Mouse (Mus musculus): Measurements from ENCODE around the gene Pkp1.

The Pkp1 gene

DNA sequence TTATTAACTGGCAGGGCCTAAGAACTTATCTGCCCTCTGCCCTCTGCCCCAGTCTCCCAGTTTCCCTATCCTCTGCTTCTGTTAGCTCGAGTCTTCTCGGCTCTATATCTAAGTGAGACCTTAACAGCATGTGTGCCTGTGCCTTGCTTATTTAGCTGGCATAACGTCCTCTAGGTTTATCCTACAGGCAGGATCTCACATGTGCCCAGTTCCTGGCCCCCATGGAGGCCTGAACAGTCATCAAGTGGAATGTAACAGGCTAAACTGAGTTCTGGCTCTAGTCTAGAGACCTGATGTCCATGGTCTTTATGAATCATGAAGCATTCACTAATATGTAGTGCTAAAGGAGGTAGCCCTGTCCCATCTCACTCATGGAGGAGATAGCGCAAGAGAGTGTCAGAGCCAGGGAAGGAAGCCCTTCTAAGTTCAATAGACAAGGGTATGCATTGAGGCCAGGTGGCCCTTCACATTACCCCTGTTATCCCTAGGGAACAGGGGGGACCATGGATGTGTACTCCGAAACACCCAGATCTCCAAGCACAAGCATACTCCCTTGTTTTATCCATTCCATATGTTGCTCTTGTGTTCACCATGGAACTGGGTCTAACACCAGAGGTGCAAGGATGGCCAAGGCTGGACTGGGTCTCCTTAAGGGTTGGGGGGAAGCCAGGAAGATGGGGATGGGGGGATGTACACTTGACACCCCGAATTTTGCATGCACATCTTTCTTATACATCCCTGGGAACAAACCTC lies 64.2 kb downstream of the Pkp1 start:
- no peak for DNase-seq

DNA sequence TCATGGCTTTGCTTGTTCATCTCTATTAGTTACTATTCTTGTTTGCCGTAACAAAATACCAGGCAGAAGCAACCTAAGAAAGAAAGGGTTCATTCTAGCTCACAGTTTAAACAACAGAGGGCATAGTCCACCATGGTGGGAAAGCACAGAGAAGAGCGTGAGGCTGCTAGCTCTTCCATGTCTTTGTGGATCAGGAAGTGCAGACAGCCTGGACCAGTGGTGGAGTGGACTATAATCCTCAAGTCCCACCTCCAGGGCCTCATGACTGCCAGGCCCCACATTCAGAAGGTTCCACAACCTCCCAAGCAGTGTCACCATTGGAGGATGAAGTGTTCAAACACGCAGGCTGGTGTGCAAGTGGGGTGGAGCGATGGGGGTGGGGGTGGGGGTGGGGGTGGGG lies 65.8 kb downstream of the Pkp1 start:
- no peak for DNase-seq

DNA sequence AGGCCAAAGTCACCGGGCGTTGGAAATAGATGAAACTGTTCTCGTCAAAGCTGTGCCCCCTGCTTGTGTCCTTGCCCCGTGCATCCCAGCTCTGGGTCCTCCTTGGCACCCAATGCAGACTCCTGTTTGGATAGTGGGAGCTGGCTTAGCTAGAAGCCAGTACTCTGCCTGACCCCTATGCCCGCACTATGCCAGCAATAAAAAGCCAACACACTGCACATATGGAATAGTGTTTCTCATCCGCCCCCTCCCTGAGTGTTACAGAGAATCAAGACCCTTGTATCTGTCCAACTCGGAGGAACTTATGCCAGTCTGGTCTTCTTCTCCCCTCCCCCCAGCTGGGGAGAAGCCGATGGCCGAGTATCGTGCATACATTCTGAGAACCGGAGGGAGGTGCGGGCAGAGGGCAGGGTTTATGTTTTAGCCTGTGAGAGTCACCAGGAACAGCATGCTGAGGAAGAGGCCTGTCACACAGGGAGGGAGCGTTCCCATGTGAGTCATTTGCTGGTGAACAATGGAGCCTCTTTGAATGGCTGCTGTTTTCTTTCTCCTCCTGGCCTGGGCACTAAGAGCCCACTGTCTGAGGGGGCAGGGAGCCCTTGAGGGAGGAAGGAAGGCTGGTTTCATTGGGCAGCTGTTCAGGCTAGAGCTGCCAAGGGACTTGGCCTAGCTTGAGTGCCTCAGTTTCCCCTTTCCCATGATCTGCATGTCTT lies 66.8 kb downstream of the Pkp1 start:
- no peak for DNase-seq

DNA sequence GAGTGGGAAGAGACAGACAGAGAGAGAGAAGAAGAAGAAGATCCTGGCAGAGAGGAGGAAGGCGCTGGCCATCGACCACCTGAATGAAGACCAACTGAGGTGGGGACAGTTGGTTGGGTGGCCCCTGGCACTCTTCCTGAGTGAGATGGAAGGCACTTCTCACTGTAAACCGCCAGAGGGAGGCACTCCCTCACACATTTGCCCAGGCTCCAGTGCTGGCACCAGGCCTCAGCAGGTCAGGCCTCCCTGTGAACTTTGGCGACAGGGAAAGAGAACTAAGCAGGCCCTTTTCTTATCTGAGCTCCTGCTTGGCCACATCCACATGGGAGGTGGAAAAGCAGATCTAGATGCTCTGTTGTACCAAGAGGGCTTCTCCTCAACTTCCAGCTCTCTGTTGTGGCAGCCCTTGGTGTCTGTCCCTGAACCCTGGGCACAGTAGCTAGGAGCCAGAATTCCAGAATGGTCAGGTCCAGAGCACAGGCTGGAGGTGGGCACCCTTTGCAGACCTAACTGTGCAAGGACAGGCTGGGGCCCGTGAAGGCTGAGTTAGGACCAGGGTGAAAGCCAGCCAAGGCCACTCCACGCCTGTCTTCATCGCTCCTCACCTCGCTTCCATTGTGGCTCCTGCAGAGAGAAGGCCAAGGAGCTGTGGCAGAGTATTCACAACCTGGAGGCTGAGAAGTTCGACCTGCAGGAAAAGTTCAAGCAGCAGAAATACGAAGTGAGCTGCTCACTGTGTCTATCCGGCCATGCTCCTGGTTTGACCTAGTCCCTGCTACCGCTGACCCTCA lies 68.1 kb downstream of the Pkp1 start:
- DNase-seq = peak in 1 of 2 experiments; percentile 15

DNA sequence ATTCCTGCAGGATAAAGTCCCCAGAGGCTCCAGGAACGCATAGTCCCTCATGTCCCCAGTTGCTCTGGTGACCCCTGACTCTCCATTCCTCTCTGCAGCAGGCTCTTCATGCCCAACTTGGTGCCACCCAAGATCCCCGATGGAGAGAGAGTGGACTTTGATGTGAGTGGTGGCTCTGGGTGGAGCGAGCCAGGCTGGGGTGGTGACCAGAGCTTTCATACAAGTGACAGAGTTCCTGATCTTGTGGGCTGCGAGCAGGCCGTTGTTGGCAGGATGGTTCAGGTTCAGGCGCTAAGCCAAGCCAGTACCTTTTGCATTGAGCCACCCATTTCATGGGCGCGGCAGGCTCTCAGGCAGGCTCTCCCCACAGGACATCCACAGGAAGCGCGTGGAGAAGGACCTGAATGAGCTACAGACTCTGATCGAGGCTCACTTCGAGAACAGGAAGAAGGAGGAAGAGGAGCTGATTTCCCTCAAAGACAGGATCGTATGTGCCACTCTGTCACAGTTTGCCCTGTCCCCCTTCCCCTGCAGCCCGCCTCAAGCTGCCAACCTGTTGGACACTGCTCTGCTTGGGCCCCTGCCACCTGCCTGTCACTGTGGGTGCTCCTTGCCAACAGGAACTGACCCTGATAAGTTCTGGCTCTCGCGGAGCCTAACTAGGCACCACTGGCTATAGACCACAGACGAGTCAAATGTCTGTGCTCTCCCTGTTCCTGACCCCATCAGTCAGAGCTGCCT lies 71.2 kb downstream of the Pkp1 start:
- no peak for DNase-seq

DNA sequence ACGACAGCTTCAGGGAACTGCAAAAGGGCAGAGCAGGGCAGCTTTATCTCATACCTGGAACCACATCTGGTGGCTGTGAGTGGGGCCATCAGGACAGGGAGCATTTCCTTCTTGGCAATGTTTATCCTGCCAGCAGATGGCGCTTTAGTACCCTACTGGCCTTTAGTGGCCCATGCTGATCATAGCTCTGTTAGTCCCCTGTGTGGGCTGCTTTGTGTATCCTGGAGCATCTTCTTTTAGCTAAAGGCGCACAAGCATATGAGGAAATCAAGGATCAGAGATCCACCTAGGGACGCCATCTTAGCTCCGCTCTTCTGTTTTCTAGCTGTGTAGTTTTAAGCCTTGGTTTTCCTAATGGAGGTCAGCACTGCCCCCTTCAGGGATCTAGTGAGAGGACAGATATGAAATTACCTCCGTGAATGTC lies 71.9 kb downstream of the Pkp1 start:
- DNase-seq = peak; percentile 12 to 14

DNA sequence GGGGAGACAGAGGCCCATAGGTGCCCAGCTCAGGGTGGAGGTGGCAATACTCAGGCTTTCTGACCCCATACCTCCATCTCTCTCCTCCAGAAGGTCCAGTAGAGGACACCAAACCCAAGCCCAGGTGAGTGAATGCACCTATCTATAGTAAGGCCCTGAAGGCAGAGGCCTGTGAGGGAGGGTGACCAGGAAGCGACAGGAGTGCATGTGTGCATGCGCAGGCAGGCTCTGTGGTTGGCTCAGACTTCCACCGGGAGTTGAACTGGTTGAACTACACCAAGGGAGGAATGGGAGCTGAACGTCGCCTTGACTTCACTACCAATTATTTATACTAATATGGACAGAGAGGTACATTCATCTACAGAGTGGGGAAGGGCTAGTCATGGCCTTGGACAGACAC lies 72.4 kb downstream of the Pkp1 start:
- DNase-seq = no peak

DNA sequence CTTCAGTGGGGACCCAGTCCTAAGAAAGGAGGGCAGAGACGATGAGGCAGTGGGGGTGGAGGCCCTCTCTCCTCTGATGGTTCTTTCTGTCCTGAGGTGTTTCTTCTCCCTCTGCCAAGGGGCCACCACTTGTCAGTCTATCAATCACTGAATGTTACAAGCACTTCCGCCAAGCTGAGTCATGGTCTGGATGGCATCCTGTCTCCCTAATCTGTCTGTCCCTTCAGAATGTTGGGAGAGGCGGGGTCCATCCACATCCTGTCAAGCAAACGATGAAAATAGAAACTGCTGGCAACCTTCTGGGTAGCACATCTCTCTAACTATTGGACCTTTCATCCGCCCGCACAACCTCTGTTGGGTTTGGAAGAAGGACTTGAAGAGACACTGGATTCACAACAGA lies 74.5 kb downstream of the Pkp1 start:
- no peak for DNase-seq

DNA sequence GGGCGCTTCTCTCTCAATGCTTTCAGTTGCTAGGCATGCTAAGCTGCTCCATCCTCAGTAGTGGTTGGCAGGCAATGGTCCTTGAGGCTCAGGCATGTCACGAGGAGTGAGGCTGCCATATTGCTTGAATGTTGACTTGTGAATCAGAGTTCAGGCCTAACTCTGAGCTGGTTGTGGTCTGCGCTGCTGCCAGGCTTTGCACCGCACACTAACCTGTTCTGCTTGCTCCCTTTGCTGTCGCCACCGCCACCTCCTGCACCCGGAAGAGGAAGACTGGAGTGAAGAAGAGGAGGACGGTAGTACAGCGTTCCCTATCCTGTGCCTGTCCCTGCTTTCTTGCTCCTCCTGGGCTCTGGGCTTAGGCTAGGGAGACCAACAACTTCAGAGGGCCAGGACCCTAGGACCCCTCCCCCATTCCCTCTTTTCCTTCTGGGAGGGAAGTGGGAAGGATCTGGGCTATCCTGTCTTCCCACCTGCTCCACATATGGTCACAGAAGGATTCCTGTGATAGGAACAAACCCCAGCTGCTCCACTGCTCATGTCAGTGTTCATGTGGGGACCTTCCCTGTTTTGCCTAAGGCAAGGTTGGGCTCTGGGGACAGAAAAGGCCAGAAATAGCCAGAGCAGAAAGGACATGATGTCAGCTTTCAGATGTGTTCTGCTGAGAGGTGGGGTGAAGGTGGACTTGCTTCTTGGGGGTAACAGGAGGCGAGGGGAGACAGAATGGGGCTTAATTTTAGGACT lies 75.3 kb downstream of the Pkp1 start:
- no peak for DNase-seq

DNA sequence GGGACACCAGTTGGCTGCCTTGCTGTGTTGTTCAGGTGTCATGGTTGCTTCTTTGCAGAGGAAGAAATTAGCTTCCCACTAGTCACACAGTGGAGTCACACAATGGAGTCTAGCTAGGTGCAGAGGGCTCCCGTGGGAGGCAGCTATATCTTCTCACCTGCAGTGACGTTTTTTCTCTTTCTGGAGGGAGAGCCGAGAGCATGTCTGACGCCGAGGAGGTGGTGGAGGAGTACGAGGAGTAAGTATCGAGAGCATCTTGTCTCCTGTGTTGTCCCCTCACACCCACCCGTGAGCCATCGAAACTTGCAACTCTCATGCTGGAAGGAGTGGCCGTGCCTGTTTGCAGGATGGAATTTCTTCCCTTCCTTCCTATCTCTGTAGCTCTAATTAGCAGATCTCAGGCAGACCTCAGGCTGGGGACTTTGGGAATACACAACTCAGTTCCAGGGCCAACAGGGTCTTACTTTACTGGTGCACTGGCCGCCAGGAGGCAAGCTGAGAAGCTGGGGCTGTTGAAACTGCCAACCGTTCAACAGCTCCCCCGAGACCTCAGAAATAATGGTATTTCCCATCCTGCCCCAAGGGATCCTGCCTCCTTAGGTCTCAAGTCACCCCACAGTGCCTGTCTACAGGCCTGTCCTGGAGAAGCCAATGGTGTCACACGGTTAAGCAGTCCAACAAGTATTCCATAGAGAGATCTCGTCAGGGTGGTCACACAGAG lies 78.2 kb downstream of the Pkp1 start:
- DNase-seq = no peak

DNA sequence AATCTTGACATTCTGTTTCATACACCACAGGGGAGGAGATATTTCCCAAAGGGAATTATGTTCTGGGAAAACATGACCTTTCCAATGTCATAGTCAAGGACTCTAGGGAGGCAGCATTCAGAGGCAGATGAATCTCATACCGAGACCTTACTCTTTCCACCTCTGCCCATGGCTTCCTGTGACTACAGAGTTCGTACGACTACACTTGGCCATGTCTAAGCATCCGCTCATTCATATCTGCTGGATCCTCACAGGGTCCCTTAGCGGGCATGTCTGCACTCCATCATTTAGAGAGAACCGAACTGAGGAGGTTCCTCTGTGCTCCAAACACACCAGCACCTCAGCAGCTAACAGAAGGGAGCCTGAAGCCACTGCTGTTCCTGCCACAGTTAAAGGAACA lies 79.9 kb downstream of the Pkp1 start:
- no peak for DNase-seq

DNA sequence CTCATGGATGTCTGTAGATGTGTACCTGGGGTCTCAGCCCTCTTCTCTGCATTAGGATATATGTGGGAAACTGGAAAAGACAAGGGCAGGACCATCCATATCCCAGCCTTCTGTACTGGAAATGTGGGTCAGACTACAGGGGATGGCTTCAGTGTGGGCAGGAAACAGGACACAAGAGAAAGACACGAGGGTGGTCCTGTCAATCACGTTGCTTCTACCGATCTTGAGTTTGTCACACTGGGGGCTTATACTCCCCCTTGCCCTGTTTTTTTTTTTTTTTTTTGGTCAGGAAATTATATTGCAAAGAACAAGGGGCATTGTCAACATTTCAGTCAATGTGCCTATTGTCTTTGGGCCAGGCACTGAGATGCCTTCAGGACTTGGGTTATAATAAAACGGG lies 80.4 kb downstream of the Pkp1 start:
- DNase-seq = no peak

DNA sequence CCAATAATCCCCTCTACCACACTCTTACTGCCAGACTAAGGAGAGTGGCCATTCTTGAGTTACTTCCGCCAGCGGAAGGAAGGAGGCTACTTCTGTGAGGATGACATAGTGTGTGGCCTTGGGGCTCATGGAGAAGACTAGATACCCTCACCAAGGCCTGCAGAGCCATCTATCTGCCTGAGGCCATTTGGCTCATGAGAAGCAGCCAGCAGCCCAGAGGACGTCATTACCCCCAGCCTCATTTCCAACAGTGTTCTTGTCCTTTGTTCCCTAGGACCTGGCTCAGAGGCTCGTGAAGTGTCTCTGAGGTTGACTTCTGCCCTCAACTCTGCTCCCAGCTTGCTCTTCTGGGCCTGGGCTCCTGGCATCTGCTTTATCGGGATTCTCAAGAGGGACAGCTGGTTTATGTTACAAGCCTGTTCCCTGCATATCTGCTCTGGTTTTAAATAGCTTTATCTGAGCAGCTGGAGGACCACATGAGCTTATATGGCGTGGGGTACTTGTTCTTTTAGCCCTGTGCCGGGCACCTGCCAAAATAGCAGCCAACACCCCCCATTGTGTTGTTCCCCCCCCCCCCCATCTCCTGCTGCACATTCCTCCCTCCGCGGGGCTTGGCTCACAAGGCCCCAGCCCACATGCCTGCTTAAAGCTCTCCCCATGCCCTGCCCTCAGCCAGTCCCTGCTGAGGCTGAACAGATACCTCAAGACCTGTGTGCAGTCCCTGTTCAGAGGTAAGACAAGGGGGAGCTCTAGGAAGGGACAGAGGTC lies 83.1 kb downstream of the Pkp1 start, which contains the start of gene Tnnt2:
TSS of gene Tnnt2 (plus strand) at position 639 of the 768 bp plus-strand sequence.
- DNase-seq = no peak

DNA sequence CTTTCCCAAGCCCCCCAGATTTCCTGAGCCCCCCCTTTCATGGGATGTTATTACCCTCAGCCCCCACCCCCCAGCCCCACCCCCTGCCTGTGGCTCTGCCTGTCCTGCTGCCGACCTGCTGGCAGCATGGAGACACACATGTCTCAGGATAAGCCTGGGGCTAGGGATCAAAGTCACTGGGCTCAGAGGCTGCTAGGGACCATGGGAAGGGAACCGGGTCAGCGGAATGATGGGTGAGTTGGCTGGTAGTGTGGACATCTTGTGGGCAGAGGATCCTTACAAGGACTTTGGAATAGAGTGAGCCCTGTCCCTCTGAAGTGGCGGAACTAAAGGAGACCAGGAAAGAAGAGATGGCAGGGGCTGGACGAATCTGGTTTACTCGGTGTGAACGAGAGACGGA lies 84.0 kb downstream of the Pkp1 start:
- DNase-seq = no peak

DNA sequence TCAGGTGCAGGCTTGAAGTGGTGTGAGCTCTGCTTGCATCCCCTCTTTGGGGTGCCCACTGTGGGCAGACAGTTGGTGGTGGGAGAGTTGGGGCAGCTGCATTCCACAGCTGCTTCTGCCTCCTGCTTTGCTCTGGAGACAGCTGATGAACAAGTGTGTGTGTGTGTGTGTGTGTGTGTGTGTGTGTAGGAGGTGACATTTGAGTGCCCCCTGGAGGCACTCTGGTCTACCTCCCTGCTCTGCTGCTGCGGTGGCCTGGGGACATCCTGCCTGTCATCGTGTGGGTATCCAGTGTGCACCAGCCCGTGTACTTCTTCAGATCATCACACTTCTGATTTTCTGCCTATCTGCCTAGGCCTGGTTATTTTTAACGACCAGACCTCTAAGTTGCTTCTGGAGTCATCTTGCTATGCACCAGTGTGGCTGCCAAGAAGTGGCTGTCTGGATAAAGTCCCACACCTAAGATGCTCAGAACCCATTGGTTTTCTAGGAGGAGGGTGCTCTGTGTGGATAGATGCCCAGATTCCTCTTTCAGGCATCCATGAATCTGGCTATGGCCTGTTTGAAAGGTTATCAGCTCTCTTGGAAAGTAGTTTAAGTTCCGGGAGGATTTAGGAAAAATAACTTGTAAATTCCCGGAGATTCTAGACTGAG lies 84.7 kb downstream of the Pkp1 start:
- DNase-seq = no peak

DNA sequence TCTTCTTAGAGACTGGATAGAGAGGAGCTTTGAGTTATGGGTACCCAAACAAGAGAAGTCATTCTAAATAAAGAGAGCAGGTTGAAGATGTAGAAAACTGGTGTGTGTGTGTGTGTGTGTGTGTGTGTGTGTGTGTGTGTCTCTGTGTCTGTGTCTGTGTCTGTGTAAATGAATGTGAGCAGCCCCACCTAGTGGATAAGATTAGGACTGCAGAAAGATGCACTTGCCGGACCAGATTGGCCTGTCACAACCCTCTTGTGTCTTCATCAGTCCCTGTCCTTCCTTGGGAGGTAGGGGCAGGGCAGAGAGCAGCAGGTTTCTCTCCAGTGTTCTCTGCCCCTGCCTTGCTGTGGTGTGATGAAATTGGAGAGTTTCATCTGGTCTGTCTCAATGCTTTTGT lies 90.1 kb downstream of the Pkp1 start:
- no peak for DNase-seq

DNA sequence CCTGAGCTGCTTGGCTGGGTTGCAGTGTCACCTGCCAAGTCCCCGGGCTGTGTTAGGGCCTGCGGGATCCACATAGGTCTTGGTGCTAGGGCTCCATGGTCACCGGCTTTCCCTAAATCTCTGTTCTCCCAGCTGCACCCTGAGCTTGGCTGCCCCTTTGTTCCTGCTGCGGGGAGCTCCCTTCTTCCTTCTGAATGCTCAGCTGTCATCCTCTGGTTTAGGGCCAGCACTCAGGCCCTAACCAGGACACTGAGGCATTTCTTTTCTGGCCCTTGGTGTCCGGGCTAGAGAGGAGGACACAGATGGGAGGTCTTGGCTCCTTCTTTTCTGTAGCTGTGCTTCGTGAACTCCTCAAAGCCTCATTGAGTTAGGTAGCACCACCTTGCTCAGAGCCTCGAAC lies 97.2 kb downstream of the Pkp1 start:
- no peak for DNase-seq
